8 mouse cellular contexts compared by ENCODE assay signal in genomic region chr10:41689941-41690887, GRCm38 (mm10). TPM values are rescaled to one million over a fixed set of nuclear protein-coding genes. Genes with fewer than 3 reads are reported as not detected.
DNase-seq lines count a peak whose midpoint lies in the region; ATAC-seq lines count a peak whose summit lies in the region.

No protein-coding gene starts in this region.

- DNase-seq in heart, adult 11 months: peak; percentile 83
- DNase-seq in heart, postnatal 25 days (ENCODE audit: low spot score): no peak
- peak; percentile 85 to 86 for DNase-seq in cerebellum, postnatal 14 days
- peak; percentile 38 for DNase-seq in gastrocnemius, postnatal 14 days
- peak; percentile 89 for DNase-seq in midbrain, embryonic 14.5 days
- DNase-seq in spleen, postnatal 10 days (ENCODE audit: low spot score in 2 of 2): peak; percentile 45 to 74

- H3K36me3 ChIP-seq in intestine, embryonic 16.5 days (ENCODE audit: control insufficient read depth, insufficient read depth, low read length): no peaks in the 10 kb centered on the region
- no peaks in the 10 kb centered on the region for H3K36me3 ChIP-seq in limb, embryonic 13.5 days
- H3K36me3 ChIP-seq in midbrain, embryonic 14.5 days (ENCODE audit: control insufficient read depth, insufficient read depth, low read length): no peaks in the 10 kb centered on the region

- no peaks in the 10 kb centered on the region for H3K4me1 ChIP-seq in intestine, embryonic 16.5 days (ENCODE audit: control insufficient read depth, insufficient read depth, low read length)
- no peaks in the 10 kb centered on the region for H3K4me1 ChIP-seq in limb, embryonic 13.5 days
- H3K4me1 ChIP-seq in midbrain, embryonic 14.5 days (ENCODE audit: control insufficient read depth, insufficient read depth, low read length): no peaks in the 10 kb centered on the region

- WGBS in intestine, embryonic 16.5 days: 22% methylated on average over 24 of the region's 24 CpGs
- WGBS in limb, embryonic 13.5 days: 22% methylated on average over 24 of the region's 24 CpGs
- 22% methylated on average over 24 of the region's 24 CpGs for WGBS in midbrain, embryonic 14.5 days

- peak overlapping the region; percentile 45 for H3K4me3 ChIP-seq in intestine, embryonic 16.5 days (ENCODE audit: low read length)
- peak overlapping the region; percentile 48 for H3K4me3 ChIP-seq in limb, embryonic 13.5 days
- peak overlapping the region; percentile 36 for H3K4me3 ChIP-seq in midbrain, embryonic 14.5 days (replicated peaks; ENCODE audit: low read depth, low read length)

- no peaks in the 10 kb centered on the region for H3K27me3 ChIP-seq in intestine, embryonic 16.5 days (replicated peaks; ENCODE audit: control insufficient read depth, insufficient read depth, low read length)
- H3K27me3 ChIP-seq in limb, embryonic 13.5 days: no peaks in the 10 kb centered on the region; the same call in 1 of the 2 replicates
- H3K27me3 ChIP-seq in midbrain, embryonic 14.5 days (ENCODE audit: control insufficient read depth, insufficient read depth, low read length): no peaks in the 10 kb centered on the region

- H3K27ac ChIP-seq in intestine, embryonic 16.5 days (ENCODE audit: low read length): no peak overlapping the region
- no peak overlapping the region for H3K27ac ChIP-seq in limb, embryonic 13.5 days
- no peak overlapping the region for H3K27ac ChIP-seq in midbrain, embryonic 14.5 days (replicated peaks; ENCODE audit: low read depth, low read length)

- peak overlapping the region; percentile 54; the same call in 1 of the 2 replicates for H3K9ac ChIP-seq in intestine, embryonic 16.5 days (ENCODE audit: low read depth, low read length)
- peak overlapping the region; percentile 67 for H3K9ac ChIP-seq in limb, embryonic 13.5 days
- H3K9ac ChIP-seq in midbrain, embryonic 14.5 days (replicated peaks; ENCODE audit: low read length): peak overlapping the region; percentile 42; the same call in 1 of the 2 replicates

- H3K9me3 ChIP-seq in intestine, embryonic 16.5 days (ENCODE audit: control insufficient read depth, low read length): no peaks in the 10 kb centered on the region
- H3K9me3 ChIP-seq in limb, embryonic 13.5 days: peaks cover 6% of the 10 kb centered on the region; the same call in 1 of the 2 replicates
- no peaks in the 10 kb centered on the region for H3K9me3 ChIP-seq in midbrain, embryonic 14.5 days (ENCODE audit: control insufficient read depth, low read length)

- ATAC-seq in intestine, embryonic 16.5 days: peak; percentile 58
- ATAC-seq in limb, embryonic 13.5 days (ENCODE audit: low FRiP score, low read depth): no peak
- no peak for ATAC-seq in midbrain, embryonic 14.5 days (ENCODE audit: low FRiP score, low TSS enrichment)

- intact Hi-C loops in heart, postnatal 25 days (cut with DNase I): loop anchor here (5.0 to 10.0 kb wide), 5 partner anchors 255 to 685 kb away; partner anchors contain the start of genes Ak9 and Fig4
- intact Hi-C loops in gastrocnemius, postnatal 14 days (cut with DNase I; ENCODE audit: low total_unique reads): loop anchor here (10.0 kb wide), 1 partner anchor 265 kb away; no protein-coding TSS in a partner anchor

- peak overlapping the region; percentile 72 for H3K4me2 ChIP-seq in intestine, embryonic 16.5 days (ENCODE audit: low read depth, low read length)
- H3K4me2 ChIP-seq in limb, embryonic 13.5 days (replicated peaks): peak overlapping the region; percentile 74
- H3K4me2 ChIP-seq in midbrain, embryonic 14.5 days (ENCODE audit: low read length): peak overlapping the region; percentile 74

RNA-seq across cellular contexts. Expression of gene Ccdc162, which starts 26.2 kb away (rescaled TPM):
- total RNA-seq in heart, postnatal 25 days (2021): under 1 TPM; 0.08 to 0.14 TPM
- total RNA-seq in gastrocnemius, postnatal 14 days (2021): under 1 TPM; 0.64 to 0.66 TPM
- polyA plus RNA-seq in intestine, embryonic 16.5 days (2015; fragmentation: Nextera tagmentation; extraction: Ambion mirVana): 1.0 and 1.1 TPM in 2 replicates
- polyA plus RNA-seq in limb, embryonic 13.5 days (2015; fragmentation: Nextera tagmentation; extraction: Ambion mirVana): 1.2 and 1.4 TPM in 2 replicates
- polyA plus RNA-seq in midbrain, embryonic 14.5 days (2014; fragmentation: Nextera tagmentation; extraction: Ambion mirVana): 0.26 and 0.55 TPM in 2 replicates
